Mouse (Mus musculus): ENCODE data around the gene Fndc11. TPM values are rescaled to one million over a fixed set of nuclear protein-coding genes. Genes with fewer than 3 reads are reported as not detected.
A peak's percentile ranks its signal among the peaks of the same experiment; 100 is the strongest.

Gene Fndc11
- polyA plus RNA-seq, 1 experiment from 2014 or later: not detected

DNA sequence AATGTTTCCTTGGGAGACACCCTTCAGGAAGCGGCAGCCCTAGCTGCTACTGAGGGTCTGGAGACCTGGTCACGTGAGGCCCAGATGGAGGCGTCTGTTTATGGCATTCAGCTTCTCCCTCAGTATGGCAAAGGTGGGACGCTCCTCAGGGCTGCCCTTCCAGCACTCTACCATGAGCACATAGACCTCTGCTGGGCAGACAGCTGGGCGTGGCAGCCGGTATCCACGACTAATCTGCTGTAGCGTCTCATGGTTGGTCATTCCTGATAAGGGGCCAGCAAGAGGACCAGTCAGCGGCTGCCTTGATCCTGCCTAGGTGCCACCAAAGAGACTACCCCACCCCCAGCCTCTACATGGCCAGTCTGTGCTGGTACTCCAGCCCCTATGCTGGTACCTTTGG lies 13.7 kb upstream of the Fndc11 start:
- Histone ChIP-seq H3K9ac (ENCODE audit: low read length) (no peak overlapping the region), H3K27me3 (ENCODE audit: control insufficient read depth, insufficient read depth, low read length) (peaks cover 1% of the 10 kb centered on the region; the same call in 1 of the 2 replicates), H3K9me3 (ENCODE audit: control insufficient read depth, low read length) (no peaks in the 10 kb centered on the region), H3K27ac (ENCODE audit: low read depth, low read length) (no peak overlapping the region), H3K4me1 (ENCODE audit: control insufficient read depth, insufficient read depth, low read length) (no peaks in the 10 kb centered on the region), H3K4me3 (ENCODE audit: low read depth, low read length) (no peak overlapping the region), H3K36me3 (ENCODE audit: control insufficient read depth, insufficient read depth, low read length) (no peaks in the 10 kb centered on the region), H3K4me2 (ENCODE audit: low read depth) (no peak overlapping the region)
- no peak for DNase-seq (ENCODE audit: low spot score)
- no peak for ATAC-seq (ENCODE audit: insufficient read depth, low FRiP score, low TSS enrichment)
- WGBS: 77% methylated on average over 9 of the region's 9 CpGs

DNA sequence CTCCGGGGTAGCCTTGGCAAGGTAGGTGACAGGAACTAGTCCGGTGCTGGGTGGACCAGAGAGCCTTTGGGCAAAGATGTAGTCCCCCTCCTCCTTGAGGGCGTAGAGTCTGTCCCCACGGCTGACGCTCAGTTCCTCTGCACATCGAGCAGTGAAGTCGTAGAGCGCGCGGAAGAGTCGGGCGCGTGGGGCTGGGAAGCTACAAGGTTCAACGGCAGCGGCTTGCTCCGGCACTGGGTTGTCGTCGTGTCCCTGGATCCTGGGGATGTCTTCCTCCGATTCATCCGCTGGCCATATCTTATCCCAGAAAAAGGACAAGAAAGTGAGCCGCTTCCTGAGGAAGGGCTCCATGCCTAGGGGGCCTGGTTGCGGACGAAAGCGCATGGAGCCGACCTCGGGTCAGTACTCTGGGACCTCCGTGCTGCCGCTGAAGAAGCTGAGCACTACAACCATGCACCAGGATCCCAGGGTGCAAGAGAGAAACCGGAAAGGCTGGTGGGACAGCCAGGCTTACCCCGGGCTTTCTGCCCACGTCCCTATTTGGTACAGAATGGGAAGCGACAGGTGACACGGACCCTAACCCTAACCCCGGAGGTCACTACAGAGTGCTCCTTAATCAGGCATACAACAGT lies 7.3 kb upstream of the Fndc11 start:
- Histone ChIP-seq H3K27me3 (ENCODE audit: control insufficient read depth, insufficient read depth, low read length) (peaks cover 31% of the 10 kb centered on the region), H3K9ac (ENCODE audit: low read length) (peak overlapping the region; percentile 31), H3K4me3 (ENCODE audit: low read depth, low read length) (peak overlapping the region; percentile 23), H3K4me1 (ENCODE audit: control insufficient read depth, insufficient read depth, low read length) (peaks cover 11% of the 10 kb centered on the region), H3K4me2 (ENCODE audit: low read depth) (peak overlapping the region; percentile 43), H3K9me3 (ENCODE audit: control insufficient read depth, low read length) (no peaks in the 10 kb centered on the region), H3K27ac (ENCODE audit: low read depth, low read length) (no peak overlapping the region), H3K36me3 (ENCODE audit: control insufficient read depth, insufficient read depth, low read length) (no peaks in the 10 kb centered on the region)
- DNase-seq (ENCODE audit: low spot score): peak; percentile 30
- WGBS: 3% methylated on average over 34 of the region's 34 CpGs
- no peak for ATAC-seq (ENCODE audit: insufficient read depth, low FRiP score, low TSS enrichment)

DNA sequence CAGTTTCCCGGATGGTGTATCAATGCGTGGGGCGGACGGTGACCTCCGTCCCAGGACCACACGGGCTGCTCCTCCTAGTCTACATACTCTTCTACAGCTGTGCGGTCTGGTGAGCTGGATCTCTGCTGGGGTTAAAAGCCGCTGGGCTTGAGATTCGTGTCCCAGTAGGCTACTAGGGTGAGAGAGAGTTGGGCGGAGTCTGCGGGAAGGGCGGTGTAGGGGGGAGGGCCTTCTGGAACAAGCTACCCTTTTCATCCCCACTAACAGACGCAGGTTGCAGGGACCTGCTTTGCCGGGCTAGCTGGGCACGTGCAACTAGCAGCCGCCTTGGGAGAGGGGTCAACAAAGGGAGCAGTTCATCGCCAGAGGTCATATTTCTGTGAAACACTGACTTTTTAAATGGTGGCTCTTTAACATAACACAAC lies 6.8 kb upstream of the Fndc11 start, which contains the start of gene Srms:
TSS of gene Srms (minus strand) at position 165 of the 425 bp plus-strand sequence.
- no peak within 1 kb of the TSS for H3K27ac ChIP-seq (ENCODE audit: low read depth, low read length)
- H3K9ac ChIP-seq (ENCODE audit: low read length): peak within 1 kb of the TSS; percentile 31
- under 1% methylated on average over 17 of the region's 17 CpGs for WGBS
- H3K4me2 ChIP-seq (ENCODE audit: low read depth): peak within 1 kb of the TSS; percentile 43
- no peaks in the 10 kb centered on the region for H3K36me3 ChIP-seq (ENCODE audit: control insufficient read depth, insufficient read depth, low read length)
- H3K27me3 ChIP-seq (ENCODE audit: control insufficient read depth, insufficient read depth, low read length): peaks cover 31% of the 10 kb centered on the region
- H3K9me3 ChIP-seq (ENCODE audit: control insufficient read depth, low read length): no peaks in the 10 kb centered on the region
- no peak for ATAC-seq (ENCODE audit: insufficient read depth, low FRiP score, low TSS enrichment)
- H3K4me3 ChIP-seq (ENCODE audit: low read depth, low read length): peak within 1 kb of the TSS; percentile 23
- no peak for DNase-seq (ENCODE audit: low spot score)
- peaks cover 11% of the 10 kb centered on the region for H3K4me1 ChIP-seq (ENCODE audit: control insufficient read depth, insufficient read depth, low read length)

DNA sequence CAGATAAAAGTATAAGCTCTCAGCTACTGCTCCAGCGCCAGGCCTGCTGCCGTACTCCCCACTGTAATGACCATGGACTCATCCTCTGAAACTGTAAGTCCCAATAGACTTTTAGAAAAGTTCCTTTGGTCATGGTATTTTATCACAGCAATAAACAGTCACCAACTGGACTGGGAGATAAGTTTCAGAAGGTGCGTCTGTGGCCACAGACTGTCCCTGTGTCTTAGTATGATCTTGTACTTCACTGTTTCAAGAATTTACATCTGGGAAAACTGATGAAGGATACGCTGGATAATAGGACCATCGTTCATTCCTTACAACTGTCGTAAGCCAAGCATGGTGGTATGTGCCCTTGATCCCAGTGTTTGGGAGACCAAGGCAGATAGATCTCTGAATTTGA lies 3.8 kb upstream of the Fndc11 start:
- 95% methylated on average over 6 of the region's 6 CpGs for WGBS
- Histone ChIP-seq H3K9ac (ENCODE audit: low read length) (no peak overlapping the region), H3K27ac (ENCODE audit: low read depth, low read length) (no peak overlapping the region), H3K36me3 (ENCODE audit: control insufficient read depth, insufficient read depth, low read length) (no peaks in the 10 kb centered on the region), H3K4me2 (ENCODE audit: low read depth) (no peak overlapping the region), H3K4me1 (ENCODE audit: control insufficient read depth, insufficient read depth, low read length) (peaks cover 21% of the 10 kb centered on the region), H3K4me3 (ENCODE audit: low read depth, low read length) (no peak overlapping the region), H3K27me3 (ENCODE audit: control insufficient read depth, insufficient read depth, low read length) (peaks cover 31% of the 10 kb centered on the region), H3K9me3 (ENCODE audit: control insufficient read depth, low read length) (no peaks in the 10 kb centered on the region)
- ATAC-seq (ENCODE audit: insufficient read depth, low FRiP score, low TSS enrichment) (no peak), DNase-seq (ENCODE audit: low spot score) (no peak)

DNA sequence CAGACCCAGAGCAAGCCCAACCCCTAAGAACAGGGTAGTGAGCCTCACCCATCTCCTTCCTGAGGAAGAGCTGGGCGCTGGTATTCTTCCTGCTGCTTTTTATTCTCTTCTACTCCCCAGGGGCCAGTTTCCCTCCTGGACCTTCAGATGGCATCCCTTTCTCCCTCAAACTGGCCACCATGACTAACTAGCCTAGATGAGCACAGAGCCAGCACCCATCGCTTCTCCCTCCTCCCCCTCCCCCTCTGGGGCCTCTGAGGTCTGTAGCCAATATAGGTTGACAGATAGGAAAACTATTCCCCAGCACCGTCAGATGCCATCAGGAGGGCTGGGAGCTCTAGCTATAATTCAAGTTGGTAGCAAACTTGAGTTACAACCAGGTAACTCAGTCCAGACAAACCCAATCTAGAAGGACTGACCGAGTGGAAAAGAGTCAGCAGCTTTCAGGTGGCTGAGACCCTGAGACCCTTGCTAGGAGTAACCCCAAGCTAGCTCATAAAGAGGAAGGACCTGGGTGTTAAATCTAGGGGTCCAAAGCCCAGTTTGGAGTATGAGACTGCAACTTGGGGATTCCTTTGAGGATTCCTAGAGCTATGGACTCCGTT lies 830 bp upstream of the Fndc11 start:
- DNase-seq (ENCODE audit: low spot score) (no peak), ATAC-seq (ENCODE audit: insufficient read depth, low FRiP score, low TSS enrichment) (no peak)
- H3K27ac ChIP-seq (ENCODE audit: low read depth, low read length): no peak overlapping the region
- no peak overlapping the region for H3K9ac ChIP-seq (ENCODE audit: low read length)
- H3K9me3 ChIP-seq (ENCODE audit: control insufficient read depth, low read length): no peaks in the 10 kb centered on the region
- peaks cover 10% of the 10 kb centered on the region; the same call in 1 of the 2 replicates for H3K4me1 ChIP-seq (ENCODE audit: control insufficient read depth, insufficient read depth, low read length)
- 61% methylated on average over 5 of the region's 5 CpGs for whole genome bisulfite sequencing
- H3K36me3 ChIP-seq (ENCODE audit: control insufficient read depth, insufficient read depth, low read length): no peaks in the 10 kb centered on the region
- no peak overlapping the region for H3K4me3 ChIP-seq (ENCODE audit: low read depth, low read length)
- H3K27me3 ChIP-seq (ENCODE audit: control insufficient read depth, insufficient read depth, low read length): peaks cover 2% of the 10 kb centered on the region; the same call in 1 of the 2 replicates
- peak overlapping the region; percentile 49; the same call in 1 of the 2 replicates for H3K4me2 ChIP-seq (ENCODE audit: low read depth)

DNA sequence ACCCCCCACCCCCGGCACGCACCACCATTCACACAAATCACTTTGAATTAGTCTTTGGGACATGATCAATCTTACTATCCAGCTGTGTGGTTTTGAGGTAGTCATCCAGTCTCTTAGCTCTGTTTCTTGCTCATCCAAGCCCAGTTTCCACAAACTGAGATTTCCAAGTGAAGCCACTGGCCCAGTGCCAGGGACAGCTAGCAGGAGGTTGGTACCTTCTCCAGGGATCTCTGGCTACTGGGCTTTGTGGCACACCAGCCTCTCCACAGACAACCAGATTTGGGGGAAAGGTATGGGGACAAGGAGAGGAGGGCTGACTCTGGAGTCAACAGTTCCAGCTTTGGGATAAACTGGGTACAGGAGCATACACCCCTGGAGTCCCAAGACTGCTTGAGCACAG lies 548 bp downstream of the Fndc11 start:
- Histone ChIP-seq H3K36me3 (ENCODE audit: control insufficient read depth, insufficient read depth, low read length) (no peaks in the 10 kb centered on the region), H3K9me3 (ENCODE audit: control insufficient read depth, low read length) (no peaks in the 10 kb centered on the region), H3K9ac (ENCODE audit: low read length) (no peak overlapping the region), H3K27me3 (ENCODE audit: control insufficient read depth, insufficient read depth, low read length) (no peaks in the 10 kb centered on the region), H3K27ac (ENCODE audit: low read depth, low read length) (no peak overlapping the region), H3K4me1 (ENCODE audit: control insufficient read depth, insufficient read depth, low read length) (peaks cover 10% of the 10 kb centered on the region; the same call in 1 of the 2 replicates), H3K4me2 (ENCODE audit: low read depth) (peak overlapping the region; percentile 49), H3K4me3 (ENCODE audit: low read depth, low read length) (no peak overlapping the region)
- DNase-seq (ENCODE audit: low spot score) (no peak), ATAC-seq (ENCODE audit: insufficient read depth, low FRiP score, low TSS enrichment) (no peak)
- WGBS: 54% methylated on average over 2 of the region's 2 CpGs

DNA sequence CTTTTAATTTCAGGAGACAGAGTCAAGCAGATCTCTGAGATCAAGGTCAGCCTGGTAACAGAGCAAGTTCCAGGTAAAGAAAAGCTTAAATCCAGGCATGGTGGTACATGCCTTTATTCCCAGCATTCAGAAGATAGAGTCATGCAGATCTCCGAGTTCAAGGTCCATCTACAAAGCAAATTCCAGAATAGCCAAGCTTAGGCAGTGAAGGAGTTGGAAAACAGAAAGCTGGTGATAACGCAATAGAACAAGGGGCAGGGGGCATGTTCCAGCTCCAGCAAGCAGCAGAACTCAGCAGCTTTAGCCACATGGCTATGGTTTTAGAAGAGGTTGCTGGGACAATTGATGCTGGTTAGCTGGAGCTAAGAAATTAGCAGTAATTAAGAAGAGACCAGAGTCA lies 5.2 kb downstream of the Fndc11 start:
- Histone ChIP-seq H3K27ac (ENCODE audit: low read depth, low read length) (no peak overlapping the region), H3K9ac (ENCODE audit: low read length) (no peak overlapping the region), H3K4me3 (ENCODE audit: low read depth, low read length) (no peak overlapping the region), H3K4me1 (ENCODE audit: control insufficient read depth, insufficient read depth, low read length) (peaks cover 4% of the 10 kb centered on the region; the same call in 1 of the 2 replicates), H3K9me3 (ENCODE audit: control insufficient read depth, low read length) (no peaks in the 10 kb centered on the region), H3K27me3 (ENCODE audit: control insufficient read depth, insufficient read depth, low read length) (no peaks in the 10 kb centered on the region), H3K4me2 (ENCODE audit: low read depth) (no peak overlapping the region), H3K36me3 (ENCODE audit: control insufficient read depth, insufficient read depth, low read length) (no peaks in the 10 kb centered on the region)
- WGBS: 93% methylated on average over 2 of the region's 2 CpGs
- ATAC-seq (ENCODE audit: insufficient read depth, low FRiP score, low TSS enrichment) (no peak), DNase-seq (ENCODE audit: low spot score) (no peak)

DNA sequence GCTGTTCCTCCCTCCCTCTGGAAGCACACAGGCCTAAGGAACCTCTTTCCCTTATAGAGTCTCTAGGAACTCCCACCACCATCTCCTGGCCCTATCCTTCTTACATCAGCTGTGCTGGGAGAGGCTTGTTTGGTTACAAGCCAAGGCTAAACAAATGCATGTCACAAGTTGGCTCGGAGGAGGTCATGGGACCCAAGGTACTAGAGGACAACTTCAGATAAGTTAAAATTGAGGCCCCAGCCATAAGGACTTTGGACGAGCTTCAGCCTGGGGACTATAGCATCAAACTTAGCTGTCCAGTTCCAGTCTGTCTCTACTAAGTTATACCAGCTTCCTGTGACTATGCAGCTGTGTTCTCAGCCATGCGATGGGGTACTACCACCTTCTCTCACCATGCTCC lies 7.3 kb downstream of the Fndc11 start:
- Histone ChIP-seq H3K27ac (ENCODE audit: low read depth, low read length) (no peak overlapping the region), H3K4me2 (ENCODE audit: low read depth) (no peak overlapping the region), H3K36me3 (ENCODE audit: control insufficient read depth, insufficient read depth, low read length) (no peaks in the 10 kb centered on the region), H3K4me1 (ENCODE audit: control insufficient read depth, insufficient read depth, low read length) (no peaks in the 10 kb centered on the region), H3K9me3 (ENCODE audit: control insufficient read depth, low read length) (no peaks in the 10 kb centered on the region), H3K27me3 (ENCODE audit: control insufficient read depth, insufficient read depth, low read length) (no peaks in the 10 kb centered on the region), H3K4me3 (ENCODE audit: low read depth, low read length) (no peak overlapping the region), H3K9ac (ENCODE audit: low read length) (no peak overlapping the region)
- ATAC-seq (ENCODE audit: insufficient read depth, low FRiP score, low TSS enrichment): no peak
- 89% methylated on average over 3 of the region's 3 CpGs for WGBS
- DNase-seq (ENCODE audit: low spot score): no peak

DNA sequence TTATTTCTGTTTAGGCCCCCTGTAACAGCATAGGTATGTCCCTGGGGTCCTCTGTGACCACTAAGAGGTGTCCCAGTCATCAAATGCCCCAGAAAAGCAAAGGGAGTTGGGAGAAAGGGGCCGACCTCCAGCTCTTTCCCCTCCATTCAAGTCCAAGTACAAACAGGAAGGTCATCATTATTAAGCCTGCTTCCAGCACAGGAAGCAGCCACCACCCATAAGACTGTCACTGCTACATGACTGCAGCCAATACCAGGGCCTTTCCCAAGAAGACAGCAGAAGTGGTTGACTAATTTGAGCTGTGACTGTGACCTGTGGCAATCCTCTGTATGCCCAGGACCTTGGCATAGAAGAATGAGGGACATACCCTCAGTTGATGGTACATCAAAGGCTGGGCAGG lies 8.5 kb downstream of the Fndc11 start:
- Histone ChIP-seq H3K27me3 (ENCODE audit: control insufficient read depth, insufficient read depth, low read length) (no peaks in the 10 kb centered on the region), H3K4me2 (ENCODE audit: low read depth) (no peak overlapping the region), H3K9ac (ENCODE audit: low read length) (no peak overlapping the region), H3K9me3 (ENCODE audit: control insufficient read depth, low read length) (no peaks in the 10 kb centered on the region), H3K27ac (ENCODE audit: low read depth, low read length) (no peak overlapping the region), H3K4me3 (ENCODE audit: low read depth, low read length) (no peak overlapping the region), H3K4me1 (ENCODE audit: control insufficient read depth, insufficient read depth, low read length) (no peaks in the 10 kb centered on the region), H3K36me3 (ENCODE audit: control insufficient read depth, insufficient read depth, low read length) (no peaks in the 10 kb centered on the region)
- DNase-seq (ENCODE audit: low spot score) (no peak), ATAC-seq (ENCODE audit: insufficient read depth, low FRiP score, low TSS enrichment) (no peak)
- 78% methylated on average over 1 of the region's 1 CpGs for WGBS
